Mouse (Mus musculus): Measurements from ENCODE around the gene Aqp5.

DNA sequence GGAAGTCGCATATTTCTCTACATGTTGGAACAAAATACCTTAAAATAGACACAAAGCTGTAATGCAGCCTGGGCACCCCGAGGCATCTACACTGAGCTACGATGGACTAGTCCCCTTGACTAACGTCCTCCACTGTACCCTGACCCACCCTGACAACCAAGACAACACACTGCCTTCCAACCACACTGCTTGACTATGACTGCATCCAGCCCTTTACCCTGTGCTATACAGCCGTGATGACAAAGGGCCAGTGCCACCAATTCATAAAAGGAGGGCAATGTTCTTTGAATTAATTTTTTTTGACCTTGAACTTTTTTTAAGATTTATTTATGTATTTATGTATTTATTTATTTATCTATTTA, 47.5 kb downstream of the Aqp5 start:
- no peak for TF ChIP-seq CTCF (IDR thresholded peaks at IDR 0.05; ENCODE audit: control insufficient read depth, insufficient read depth, low read length)
- no peak for TF ChIP-seq POLR2A (IDR thresholded peaks at IDR 0.05; ENCODE audit: borderline replicate concordance, control insufficient read depth, low read depth, low read length)

Measured in bone marrow, adult 2 months (tissue).